Mouse (Mus musculus): Measurements from ENCODE around the gene Spata16.

Spata16 gene

GRCm38 (mm10) chr3:26832954-26833353 lies 195.5 kb downstream of the Spata16 start:
- no peak for DNase-seq (ENCODE audit: low spot score)

DNA sequence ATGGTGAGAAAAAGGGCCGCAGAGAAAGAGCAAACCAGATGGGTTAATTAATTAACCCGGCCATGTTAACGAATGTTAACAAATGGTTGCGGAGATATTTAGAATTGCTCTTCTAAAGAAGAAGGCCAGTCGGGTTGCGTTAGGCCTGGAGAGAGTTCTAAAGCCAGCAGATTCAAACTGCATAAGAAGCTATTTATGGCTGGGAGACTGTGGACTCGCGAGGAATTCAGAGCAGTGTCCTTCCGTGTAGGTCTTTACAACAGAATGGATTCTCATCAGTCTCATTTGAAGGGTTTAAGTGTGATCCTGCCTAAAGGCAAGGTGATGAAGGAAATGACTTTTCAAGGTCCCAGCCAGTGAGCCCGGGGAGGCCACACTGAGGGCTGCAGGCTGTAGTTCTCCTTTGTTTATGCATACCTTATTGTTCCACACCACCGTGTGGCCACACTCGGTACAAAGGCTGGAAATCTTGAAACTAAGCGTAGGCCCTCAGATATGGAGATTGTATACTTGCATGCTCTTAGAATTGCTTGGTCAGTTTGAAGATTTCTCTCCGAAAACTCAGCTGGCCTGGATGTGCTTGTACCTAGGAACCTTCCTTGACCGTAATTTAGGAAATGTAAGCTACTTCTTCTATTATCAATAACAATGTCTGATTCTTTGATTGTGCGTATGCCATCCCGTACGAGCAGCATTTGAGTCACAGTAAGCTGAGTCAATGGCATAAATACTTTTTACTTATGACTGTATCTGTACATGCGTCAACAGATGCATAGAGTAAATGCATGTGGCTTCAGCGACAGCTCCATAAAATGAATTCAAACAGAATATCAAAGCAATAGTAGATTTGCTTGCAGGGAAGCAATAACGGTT lies 197.0 kb downstream of the Spata16 start:
- no peak for DNase-seq (ENCODE audit: low spot score)

GRCm38 (mm10) chr3:26835051-26835755 lies 197.8 kb downstream of the Spata16 start:
- DNase-seq (ENCODE audit: low spot score), result no peak

GRCm38 (mm10) chr3:26845041-26845440 lies 207.6 kb downstream of the Spata16 start:
- DNase-seq (ENCODE audit: low spot score), result no peak

GRCm38 (mm10) chr3:26847935-26848334 lies 210.5 kb downstream of the Spata16 start:
- no peak for DNase-seq (ENCODE audit: low spot score)

DNA sequence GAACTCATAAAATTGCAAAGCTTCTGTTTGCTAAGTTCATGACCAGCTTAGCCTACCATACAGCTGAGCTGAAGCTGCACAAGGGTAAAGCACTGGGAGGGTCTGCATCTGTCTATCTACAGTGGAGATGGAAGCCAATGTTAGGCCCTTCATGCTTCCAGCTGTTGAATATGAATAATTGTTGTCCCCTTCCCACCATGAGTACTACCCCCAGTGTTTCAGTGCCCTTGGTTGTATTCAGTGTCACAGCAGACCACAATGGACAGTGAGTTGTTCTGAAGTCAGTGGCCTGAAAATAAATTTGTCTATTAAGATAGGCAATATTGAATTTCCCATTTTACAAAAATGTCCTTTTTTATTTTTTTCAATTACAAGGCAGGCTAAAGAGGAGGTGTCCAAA lies 212.8 kb downstream of the Spata16 start:
- no peak for DNase-seq (ENCODE audit: low spot score)

- no peak for DNase-seq (ENCODE audit: low spot score)
Measured at GRCm38 (mm10) chr3:26850691-26851563, 213.5 kb downstream of the Spata16 start.

GRCm38 (mm10) chr3:26853557-26853956 lies 216.1 kb downstream of the Spata16 start:
- DNase-seq (ENCODE audit: low spot score), result no peak

- no peak for DNase-seq (ENCODE audit: low spot score)
Measured at GRCm38 (mm10) chr3:26874706-26875105, 237.3 kb downstream of the Spata16 start.

DNA sequence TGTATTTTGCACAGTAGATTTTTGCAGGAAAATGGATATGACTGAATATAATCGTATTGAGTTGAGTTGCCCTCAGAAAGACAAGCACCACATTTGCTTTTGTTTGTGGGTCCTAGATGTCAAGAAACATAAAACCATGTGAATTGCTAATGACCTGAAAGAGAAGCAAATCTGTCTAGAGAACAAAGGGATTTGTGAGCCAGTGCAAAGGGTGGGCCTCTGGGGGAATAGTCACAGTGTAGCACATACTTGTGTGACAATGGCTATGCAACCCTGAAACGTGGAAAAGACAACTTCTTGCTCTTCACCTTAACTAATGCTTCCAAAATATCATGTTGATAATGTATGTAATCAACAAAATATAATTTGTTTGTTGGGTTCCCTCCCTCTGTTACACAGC lies 239.9 kb downstream of the Spata16 start:
- no peak for DNase-seq (ENCODE audit: low spot score)

DNA sequence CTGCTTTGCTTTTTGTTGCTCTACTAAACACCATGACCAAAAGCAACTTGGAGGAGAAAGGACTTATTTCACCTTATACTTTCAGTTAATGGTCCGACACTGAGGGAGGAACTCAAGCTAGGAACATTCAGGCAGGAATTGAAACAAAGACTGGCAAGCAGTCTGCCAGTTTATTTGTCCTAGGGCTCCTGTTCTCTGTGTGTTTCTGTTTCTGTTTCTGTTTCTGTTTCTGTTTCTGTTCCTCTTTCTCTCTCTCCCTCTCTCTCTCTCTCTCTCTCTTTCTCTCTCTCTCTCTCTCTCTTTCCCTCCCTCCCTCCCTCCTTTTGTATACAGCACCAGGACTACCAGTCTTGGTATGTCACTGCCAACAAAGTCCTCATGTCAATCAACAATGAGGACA lies 279.2 kb downstream of the Spata16 start:
- no peak for DNase-seq (ENCODE audit: low spot score)

GRCm38 (mm10) chr3:26920986-26921385 lies 283.6 kb downstream of the Spata16 start:
- DNase-seq (ENCODE audit: low spot score), result no peak

DNA sequence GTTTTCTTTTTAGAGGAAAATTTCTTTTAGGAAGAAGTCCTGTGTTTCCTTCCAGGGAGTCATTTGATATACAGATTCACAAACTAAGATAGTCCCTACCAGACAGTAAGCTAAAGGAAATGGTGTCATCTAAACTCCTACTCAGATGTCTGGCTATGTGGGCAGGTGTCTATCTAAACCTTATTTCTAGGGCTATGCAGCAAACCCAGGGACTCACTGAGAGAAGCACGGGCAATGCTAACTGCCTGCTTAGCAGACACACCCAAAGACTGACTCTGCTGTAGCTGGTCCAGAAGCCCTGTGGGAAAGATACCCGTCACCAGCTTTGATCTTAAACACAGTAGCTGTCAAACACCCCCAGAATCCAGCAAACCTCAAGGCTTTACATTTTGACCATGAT lies 284.2 kb downstream of the Spata16 start:
- no peak for DNase-seq (ENCODE audit: low spot score)

GRCm38 (mm10) chr3:26923391-26923790 lies 286.0 kb downstream of the Spata16 start:
- no peak for DNase-seq (ENCODE audit: low spot score)

DNA sequence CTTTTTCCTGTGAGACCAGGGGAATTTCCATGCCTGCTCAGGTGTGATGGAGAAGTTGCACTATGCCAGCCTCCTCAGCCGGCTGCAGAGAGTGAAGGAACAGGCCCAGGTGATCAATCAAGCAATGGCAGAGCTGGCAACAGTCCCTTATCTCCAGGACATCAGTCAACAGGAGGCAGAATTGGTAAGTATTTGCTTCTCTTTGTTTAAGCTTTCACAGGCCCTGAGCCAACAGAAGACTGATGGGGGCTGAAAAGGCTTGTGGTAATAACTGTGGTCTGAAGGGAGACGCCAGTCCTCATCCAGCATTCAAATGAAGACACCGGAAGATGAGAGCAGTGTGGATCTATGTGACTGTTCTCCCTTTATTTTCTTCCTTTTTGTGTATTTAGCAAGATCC lies 286.8 kb downstream of the Spata16 start:
- no peak for DNase-seq (ENCODE audit: low spot score)

DNA sequence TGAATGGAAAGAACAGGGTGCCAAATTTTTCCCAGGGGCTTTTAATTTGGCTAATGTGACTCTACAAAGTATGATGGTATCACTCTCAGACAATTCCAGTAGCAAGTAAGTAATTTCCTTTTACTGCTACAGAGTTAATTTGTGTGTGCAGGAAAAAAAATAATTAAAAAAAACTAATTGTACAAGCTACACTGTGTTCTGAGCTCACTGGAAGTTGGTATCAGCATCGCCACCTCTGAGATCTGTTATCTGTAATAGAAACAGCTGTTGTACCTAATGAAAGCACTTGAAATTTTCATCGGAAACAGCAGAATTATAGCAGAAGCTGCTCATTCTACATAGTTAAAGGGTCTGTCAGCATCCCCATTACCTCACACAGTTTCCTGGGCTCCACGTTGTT lies 295.7 kb downstream of the Spata16 start:
- DNase-seq (ENCODE audit: low spot score), result no peak

GRCm38 (mm10) chr3:26936897-26937590 lies 299.6 kb downstream of the Spata16 start:
- no peak for DNase-seq (ENCODE audit: low spot score)

DNA sequence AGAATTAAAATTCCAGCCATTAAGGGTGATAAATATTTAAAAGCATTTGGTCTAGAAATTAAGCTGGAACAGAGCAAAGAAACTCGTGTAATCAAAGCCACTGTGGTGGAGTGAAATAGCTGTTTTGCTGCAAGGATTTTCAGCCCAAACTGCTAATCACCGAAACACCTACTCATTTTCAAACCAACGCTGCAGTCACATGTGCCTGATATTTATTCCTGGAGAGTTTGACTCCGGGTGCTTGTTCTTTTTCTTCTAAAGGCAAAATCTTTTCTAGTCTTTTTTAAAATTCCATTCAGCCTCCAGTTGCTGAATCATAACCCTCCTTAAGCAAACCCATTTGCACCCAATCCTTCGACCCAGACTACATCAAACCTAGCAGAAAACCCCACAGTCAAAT lies 329.4 kb downstream of the Spata16 start:
- no peak for DNase-seq (ENCODE audit: low spot score)

GRCm38 (mm10) chr3:26968852-26969513 lies 331.6 kb downstream of the Spata16 start:
- no peak for DNase-seq (ENCODE audit: low spot score)

DNA sequence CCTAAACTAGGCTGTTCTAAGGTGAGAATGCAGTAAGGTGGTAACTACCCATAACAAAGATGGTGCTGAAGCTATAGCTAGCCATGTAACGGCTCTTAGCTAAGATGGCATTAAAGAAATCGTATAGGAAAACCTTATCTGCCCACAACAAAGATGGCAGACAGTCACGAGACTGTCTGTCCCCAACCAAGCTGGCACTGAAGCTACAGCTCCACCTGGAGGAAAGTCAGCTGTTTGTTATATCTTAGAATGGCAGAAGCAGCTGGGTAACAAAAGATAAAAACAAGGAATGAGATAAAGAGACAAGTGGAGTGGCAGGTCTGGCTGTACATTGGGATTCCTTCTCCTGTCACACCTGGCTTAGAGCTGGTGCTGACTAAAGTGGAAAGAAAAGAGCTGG lies 333.1 kb downstream of the Spata16 start:
- no peak for DNase-seq (ENCODE audit: low spot score)

- DNase-seq (ENCODE audit: low spot score), result no peak
Measured at GRCm38 (mm10) chr3:26971276-26971675, 333.9 kb downstream of the Spata16 start.
